Mouse (Mus musculus): Measurements from ENCODE around the gene Dok3.
"Not testable (repeated sequence)": the region's sequence is repeated elsewhere in the genome, so short reads cannot be mapped to it uniquely, and the experiment has no call there.

Gene Dok3

GRCm38 (mm10) chr13:55529198-55529915 is at the start of gene Dok3:
TSS of gene Dok3 (minus strand) at chr13:55529296.
- ATAC-seq (ENCODE audit: insufficient number of reproducible peaks, low FRiP score, low TSS enrichment): no peak

- ATAC-seq (ENCODE audit: insufficient number of reproducible peaks, low FRiP score, low TSS enrichment): no peak
Observed at GRCm38 (mm10) chr13:55578086-55578485, 49.0 kb upstream of the Dok3 start.

GRCm38 (mm10) chr13:55576872-55577271 is 47.8 kb upstream of the Dok3 start:
- ATAC-seq (ENCODE audit: insufficient number of reproducible peaks, low FRiP score, low TSS enrichment): not testable (repeated sequence)

GRCm38 (mm10) chr13:55575932-55576331 is 46.8 kb upstream of the Dok3 start:
- no peak for ATAC-seq (ENCODE audit: insufficient number of reproducible peaks, low FRiP score, low TSS enrichment)

- ATAC-seq (ENCODE audit: insufficient number of reproducible peaks, low FRiP score, low TSS enrichment): no peak
Observed at GRCm38 (mm10) chr13:55574321-55574720, 45.2 kb upstream of the Dok3 start.

GRCm38 (mm10) chr13:55573432-55573831 is 44.3 kb upstream of the Dok3 start, which contains the start of gene Tmed9:
TSS of gene Tmed9 (plus strand) at chr13:55573732.
- ATAC-seq (ENCODE audit: insufficient number of reproducible peaks, low FRiP score, low TSS enrichment): no peak

GRCm38 (mm10) chr13:55571977-55572376 is 42.9 kb upstream of the Dok3 start:
- no peak for ATAC-seq (ENCODE audit: insufficient number of reproducible peaks, low FRiP score, low TSS enrichment)

GRCm38 (mm10) chr13:55571027-55571751 is 42.1 kb upstream of the Dok3 start, which contains the start of gene Fam193b:
TSS of gene Fam193b (minus strand) at chr13:55571120.
- ATAC-seq (ENCODE audit: insufficient number of reproducible peaks, low FRiP score, low TSS enrichment): peak; percentile 94

- peak; percentile 28; the same call in 1 of the 2 replicates for ATAC-seq (ENCODE audit: insufficient number of reproducible peaks, low FRiP score, low TSS enrichment)
Observed at GRCm38 (mm10) chr13:55570286-55570973, 41.3 kb upstream of the Dok3 start.

GRCm38 (mm10) chr13:55569726-55570285 is 40.7 kb upstream of the Dok3 start:
- ATAC-seq (ENCODE audit: insufficient number of reproducible peaks, low FRiP score, low TSS enrichment): 0 out of 2 replicates have a peak, but pooled peaks have one; percentile 14

GRCm38 (mm10) chr13:55568524-55568923 is 39.4 kb upstream of the Dok3 start:
- not testable (repeated sequence) for ATAC-seq (ENCODE audit: insufficient number of reproducible peaks, low FRiP score, low TSS enrichment)

GRCm38 (mm10) chr13:55567949-55568348 is 38.9 kb upstream of the Dok3 start:
- no peak for ATAC-seq (ENCODE audit: insufficient number of reproducible peaks, low FRiP score, low TSS enrichment)

- no peak for ATAC-seq (ENCODE audit: insufficient number of reproducible peaks, low FRiP score, low TSS enrichment)
Observed at GRCm38 (mm10) chr13:55567001-55567400, 37.9 kb upstream of the Dok3 start.

GRCm38 (mm10) chr13:55563266-55563879 is 34.3 kb upstream of the Dok3 start:
- no peak for ATAC-seq (ENCODE audit: insufficient number of reproducible peaks, low FRiP score, low TSS enrichment)

- ATAC-seq (ENCODE audit: insufficient number of reproducible peaks, low FRiP score, low TSS enrichment): no peak
Observed at GRCm38 (mm10) chr13:55557499-55557898, 28.4 kb upstream of the Dok3 start.

GRCm38 (mm10) chr13:55555921-55556320 is 26.8 kb upstream of the Dok3 start:
- ATAC-seq (ENCODE audit: insufficient number of reproducible peaks, low FRiP score, low TSS enrichment): no peak

- ATAC-seq (ENCODE audit: insufficient number of reproducible peaks, low FRiP score, low TSS enrichment): no peak
Observed at GRCm38 (mm10) chr13:55549061-55549460, 20.0 kb upstream of the Dok3 start.

- no peak for ATAC-seq (ENCODE audit: insufficient number of reproducible peaks, low FRiP score, low TSS enrichment)
Observed at GRCm38 (mm10) chr13:55548426-55548825, 19.3 kb upstream of the Dok3 start.

GRCm38 (mm10) chr13:55547916-55548315 is 18.8 kb upstream of the Dok3 start:
- ATAC-seq (ENCODE audit: insufficient number of reproducible peaks, low FRiP score, low TSS enrichment): no peak

GRCm38 (mm10) chr13:55544792-55545191 is 15.7 kb upstream of the Dok3 start:
- ATAC-seq (ENCODE audit: insufficient number of reproducible peaks, low FRiP score, low TSS enrichment): no peak
